Mouse (Mus musculus): ENCODE measurements around the gene Sertad2.

Sertad2 gene

GRCm38 (mm10) chr11:20642321-20642720 lies 99.3 kb downstream of the Sertad2 start:
- in situ Hi-C loops (cut with MboI; ENCODE audit: low sequenced_read_pairs) = no loop called here

GRCm38 (mm10) chr11:20643161-20643560 lies 100.1 kb downstream of the Sertad2 start:
- in situ Hi-C loops (cut with MboI; ENCODE audit: low sequenced_read_pairs) = no loop called here

- in situ Hi-C loops (cut with MboI; ENCODE audit: low sequenced_read_pairs) = no loop called here
Observed at GRCm38 (mm10) chr11:20644166-20644565, 101.1 kb downstream of the Sertad2 start.

- in situ Hi-C loops (cut with MboI; ENCODE audit: low sequenced_read_pairs) = no loop called here
Observed at GRCm38 (mm10) chr11:20644872-20645271, 101.8 kb downstream of the Sertad2 start.

GRCm38 (mm10) chr11:20645521-20645920 lies 102.5 kb downstream of the Sertad2 start:
- in situ Hi-C loops (cut with MboI; ENCODE audit: low sequenced_read_pairs) = no loop called here

GRCm38 (mm10) chr11:20646142-20646541 lies 103.1 kb downstream of the Sertad2 start:
- in situ Hi-C loops (cut with MboI; ENCODE audit: low sequenced_read_pairs) = no loop called here

GRCm38 (mm10) chr11:20646986-20647726 lies 104.1 kb downstream of the Sertad2 start:
- in situ Hi-C loops (cut with MboI; ENCODE audit: low sequenced_read_pairs) = no loop called here

- in situ Hi-C loops (cut with MboI; ENCODE audit: low sequenced_read_pairs) = no loop called here
Observed at GRCm38 (mm10) chr11:20647902-20648625, 105.0 kb downstream of the Sertad2 start.

- in situ Hi-C loops (cut with MboI; ENCODE audit: low sequenced_read_pairs) = no loop called here
Observed at GRCm38 (mm10) chr11:20649477-20649876, 106.4 kb downstream of the Sertad2 start.

- in situ Hi-C loops (cut with MboI; ENCODE audit: low sequenced_read_pairs) = no loop called here
Observed at GRCm38 (mm10) chr11:20650006-20650639, 107.1 kb downstream of the Sertad2 start.

- in situ Hi-C loops (cut with MboI; ENCODE audit: low sequenced_read_pairs) = no loop called here
Observed at GRCm38 (mm10) chr11:20651166-20651565, 108.1 kb downstream of the Sertad2 start.

- in situ Hi-C loops (cut with MboI; ENCODE audit: low sequenced_read_pairs) = no loop called here
Observed at GRCm38 (mm10) chr11:20655795-20656710, 113.0 kb downstream of the Sertad2 start.

GRCm38 (mm10) chr11:20656711-20657057 lies 113.6 kb downstream of the Sertad2 start:
- in situ Hi-C loops (cut with MboI; ENCODE audit: low sequenced_read_pairs) = no loop called here

GRCm38 (mm10) chr11:20659094-20659493 lies 116.0 kb downstream of the Sertad2 start:
- in situ Hi-C loops (cut with MboI; ENCODE audit: low sequenced_read_pairs) = no loop called here

- in situ Hi-C loops (cut with MboI; ENCODE audit: low sequenced_read_pairs) = no loop called here
Observed at GRCm38 (mm10) chr11:20660111-20661097, 117.4 kb downstream of the Sertad2 start.

- in situ Hi-C loops (cut with MboI; ENCODE audit: low sequenced_read_pairs) = no loop called here
Observed at GRCm38 (mm10) chr11:20661652-20662051, 118.6 kb downstream of the Sertad2 start.

GRCm38 (mm10) chr11:20662811-20663210 lies 119.8 kb downstream of the Sertad2 start:
- in situ Hi-C loops (cut with MboI; ENCODE audit: low sequenced_read_pairs) = no loop called here

GRCm38 (mm10) chr11:20663580-20664198 lies 120.6 kb downstream of the Sertad2 start:
- in situ Hi-C loops (cut with MboI; ENCODE audit: low sequenced_read_pairs) = no loop called here

- in situ Hi-C loops (cut with MboI; ENCODE audit: low sequenced_read_pairs) = no loop called here
Observed at GRCm38 (mm10) chr11:20664878-20665277, 121.8 kb downstream of the Sertad2 start.

All from CH12F3 (cell line).